Mouse (Mus musculus): Measurements from ENCODE around the gene Mrtfa. TPM values are rescaled to one million over a fixed set of nuclear protein-coding genes. Genes with fewer than 3 reads are reported as not detected.
A peak's percentile ranks its signal among the peaks of the same experiment; 100 is the strongest.

The Mrtfa gene
- total RNA-seq, 2 experiments from 2014 or later, result 56.9 to 79.7 TPM

DNA sequence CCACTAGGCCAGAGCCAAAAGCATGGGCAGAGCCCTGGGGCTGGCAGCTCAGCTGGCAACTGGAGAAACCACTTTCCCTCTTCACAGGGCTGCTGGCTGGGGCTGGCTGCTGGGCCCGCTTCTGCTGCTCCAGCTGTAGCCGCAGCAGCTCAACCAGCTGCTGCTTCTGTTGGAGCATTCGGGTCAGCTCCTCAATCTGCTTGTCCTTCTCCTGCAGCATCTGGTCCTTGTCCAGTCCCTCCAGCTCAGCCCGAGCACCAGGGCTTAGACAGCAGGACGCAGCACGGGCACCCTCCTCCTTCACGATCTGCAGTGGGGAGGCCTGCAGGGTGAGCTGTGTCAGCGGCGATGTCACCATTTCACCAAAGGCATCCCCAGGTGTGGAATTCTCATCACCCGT, 174.1 kb downstream of the Mrtfa start:
- intact Hi-C loops (cut with DNase I), result no loop called here
- DNase-seq (ENCODE audit: low spot score in 2 of 2), result no peak

DNA sequence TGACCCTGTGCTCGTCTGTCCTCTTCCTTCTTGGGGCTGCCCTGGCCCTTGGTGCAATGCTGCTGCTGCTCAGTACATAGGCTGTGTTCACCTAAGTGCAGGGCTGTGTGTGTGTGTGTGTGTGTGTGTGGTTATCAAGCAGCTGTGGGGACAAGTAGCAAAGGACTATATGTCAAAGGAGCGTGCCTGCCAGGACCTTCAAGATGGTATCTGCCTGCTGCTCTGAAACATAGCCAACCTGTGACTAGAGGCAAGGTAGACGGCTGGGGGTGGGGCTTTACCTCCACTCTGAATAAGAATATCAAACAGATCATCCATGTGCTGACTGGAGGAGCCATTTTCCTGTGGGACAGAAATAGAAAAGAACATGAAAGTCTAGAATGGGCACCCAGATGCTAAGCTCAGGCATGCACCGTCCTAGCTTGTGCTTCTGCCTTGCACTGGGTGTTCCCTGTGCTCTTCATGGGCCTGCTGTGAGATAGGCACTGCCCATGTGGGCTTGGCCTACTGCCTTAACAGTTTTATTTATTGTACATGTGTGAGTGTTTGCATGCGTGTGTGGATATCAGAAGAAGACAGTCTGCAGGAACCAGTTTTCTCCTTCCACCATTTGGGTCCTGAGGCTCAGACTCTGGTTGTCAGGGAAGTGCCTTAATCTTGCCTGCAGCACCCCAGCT, 175.4 kb downstream of the Mrtfa start:
- intact Hi-C loops (cut with DNase I), result no loop called here
- no peak for DNase-seq (ENCODE audit: low spot score in 2 of 2)

DNA sequence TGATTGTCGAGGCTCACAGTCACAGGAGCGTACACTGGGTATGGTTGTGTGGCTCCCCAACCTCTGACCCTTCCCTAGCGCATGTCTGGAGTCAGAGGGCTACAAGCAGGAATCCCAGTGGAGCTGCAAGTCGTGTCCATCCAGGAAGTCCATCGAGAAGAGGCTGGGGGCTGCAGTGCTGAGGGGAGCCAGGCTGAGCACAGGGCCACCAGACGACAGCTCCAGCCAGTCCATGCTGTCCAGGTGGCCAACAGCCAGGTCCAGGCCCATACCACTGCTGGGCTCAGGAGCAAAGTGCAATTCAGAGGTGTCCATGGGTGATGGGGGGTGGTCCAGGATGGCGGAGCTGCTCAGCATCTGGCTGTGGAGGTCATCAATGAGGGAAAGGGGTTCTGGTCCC, 177.4 kb downstream of the Mrtfa start:
- intact Hi-C loops (cut with DNase I), result no loop called here
- DNase-seq (ENCODE audit: low spot score in 2 of 2), result no peak

- DNase-seq (ENCODE audit: low spot score in 2 of 2), result no peak
- intact Hi-C loops (cut with DNase I), result no loop called here
These were observed 178.2 kb downstream of the Mrtfa start for GRCm38 (mm10) chr15:81012359-81012758.

DNA sequence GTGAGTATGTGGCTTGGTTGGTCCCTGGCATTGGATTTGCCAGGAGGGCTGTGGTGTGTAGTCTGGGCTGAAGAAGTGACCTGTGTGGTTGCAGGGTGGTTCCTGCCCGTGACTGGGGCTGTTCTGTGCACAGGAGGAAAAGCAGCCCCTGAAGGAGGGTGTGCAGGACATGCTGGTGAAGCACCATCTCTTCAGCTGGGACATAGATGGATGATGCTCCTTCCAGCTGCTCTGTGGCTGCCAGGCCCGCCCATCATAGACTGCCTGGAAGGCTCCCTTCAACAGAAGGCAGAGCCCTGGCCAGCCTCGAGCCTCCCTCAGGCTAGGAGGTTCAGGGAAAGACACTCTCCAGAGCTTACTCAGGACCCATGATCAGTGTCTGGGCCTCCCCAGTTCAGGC, 179.0 kb downstream of the Mrtfa start:
- no peak for DNase-seq (ENCODE audit: low spot score in 2 of 2)
- intact Hi-C loops (cut with DNase I), result no loop called here

- intact Hi-C loops (cut with DNase I), result no loop called here
These were observed 180.4 kb downstream of the Mrtfa start for GRCm38 (mm10) chr15:81010114-81010513.

DNA sequence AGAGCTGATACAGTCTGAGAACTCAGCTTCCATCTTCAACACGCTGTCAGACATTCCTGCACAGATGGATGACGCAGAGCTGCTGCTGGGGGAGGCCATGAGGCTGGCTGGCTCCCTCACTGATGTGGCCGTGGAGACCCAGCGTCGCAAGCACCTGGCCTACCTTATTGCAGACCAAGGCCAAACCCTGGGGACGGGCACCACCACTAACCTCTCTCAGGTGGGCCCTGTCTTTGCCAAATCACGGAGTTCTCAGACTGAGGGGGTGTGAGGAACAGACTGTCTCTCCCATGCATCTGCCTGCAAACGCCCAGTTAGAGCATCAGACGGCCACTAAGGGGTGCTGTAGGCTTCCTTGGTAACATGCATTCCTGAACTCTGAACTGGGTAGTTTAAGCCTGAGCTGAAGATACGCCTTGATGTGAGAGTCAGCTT, 181.9 kb downstream of the Mrtfa start:
- DNase-seq (ENCODE audit: low spot score in 2 of 2), result peak in 1 of 2 experiments; percentile 63
- intact Hi-C loops (cut with DNase I), result no loop called here

More at GRCm38 (mm10) chr15:81010114-81010513, 180.4 kb downstream of the Mrtfa start:
- DNase-seq (ENCODE audit: low spot score in 2 of 2), result no peak

GRCm38 (mm10) chr15:81007905-81008304, 182.7 kb downstream of the Mrtfa start:
- intact Hi-C loops (cut with DNase I), result no loop called here

DNA sequence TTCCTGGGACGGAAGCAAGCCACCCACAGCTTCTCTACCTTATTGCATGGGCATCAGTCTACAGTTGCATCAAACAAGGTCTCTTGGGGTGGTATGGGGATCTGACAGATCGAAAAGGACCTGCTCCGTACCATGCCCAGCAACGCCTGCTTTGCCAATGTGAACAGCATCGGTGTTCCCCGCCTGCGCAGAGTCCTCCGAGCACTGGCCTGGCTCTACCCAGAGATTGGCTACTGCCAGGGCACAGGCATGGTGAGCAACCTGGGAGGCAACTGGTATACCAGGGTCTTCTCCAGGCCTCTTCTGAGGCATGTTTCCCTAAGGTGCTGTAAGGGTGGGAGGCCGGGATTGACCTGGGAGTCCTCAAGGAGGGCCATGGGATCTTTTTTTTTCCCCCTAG, 183.2 kb downstream of the Mrtfa start:
- intact Hi-C loops (cut with DNase I), result no loop called here
- DNase-seq (ENCODE audit: low spot score in 2 of 2), result no peak

More at GRCm38 (mm10) chr15:81007905-81008304, 182.7 kb downstream of the Mrtfa start:
- DNase-seq (ENCODE audit: low spot score in 2 of 2), result no peak

DNA sequence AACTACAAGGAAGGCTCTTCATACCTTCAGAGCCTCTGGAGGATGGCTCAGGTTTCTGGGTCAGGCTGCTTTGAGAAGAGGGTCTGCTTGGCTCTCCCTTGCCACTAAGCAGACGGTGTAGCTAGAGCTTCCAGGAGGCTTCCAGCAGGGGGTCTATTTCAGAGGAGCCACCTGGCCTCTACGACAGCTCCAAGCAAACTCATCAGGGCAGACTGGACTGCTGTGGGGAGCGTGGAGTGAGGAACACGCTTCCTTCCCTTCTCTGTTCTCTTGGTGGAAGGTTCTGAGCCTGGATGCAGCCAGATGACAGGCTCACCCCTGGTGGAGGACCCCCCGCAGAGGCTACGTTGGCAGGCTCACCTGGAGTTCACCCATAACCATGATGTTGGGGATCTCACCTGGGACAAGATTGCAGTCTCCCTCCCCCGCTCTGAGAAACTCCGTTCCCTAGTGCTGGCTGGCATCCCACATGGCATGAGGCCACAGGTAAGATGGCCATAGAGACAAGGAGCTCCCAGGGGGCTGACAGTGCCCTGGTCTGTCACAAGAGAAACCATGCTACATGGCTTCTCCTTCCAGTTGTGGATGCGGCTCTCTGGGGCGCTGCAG, 184.3 kb downstream of the Mrtfa start:
- no peak for DNase-seq (ENCODE audit: low spot score in 2 of 2)
- intact Hi-C loops (cut with DNase I), result no loop called here

- DNase-seq (ENCODE audit: low spot score in 2 of 2), result no peak
- intact Hi-C loops (cut with DNase I), result no loop called here
These were observed 190.0 kb downstream of the Mrtfa start for GRCm38 (mm10) chr15:81000419-81001138.

- intact Hi-C loops (cut with DNase I), result no loop called here
- DNase-seq (ENCODE audit: low spot score in 2 of 2), result no peak
These were observed 193.5 kb downstream of the Mrtfa start for GRCm38 (mm10) chr15:80997077-80997476.

DNA sequence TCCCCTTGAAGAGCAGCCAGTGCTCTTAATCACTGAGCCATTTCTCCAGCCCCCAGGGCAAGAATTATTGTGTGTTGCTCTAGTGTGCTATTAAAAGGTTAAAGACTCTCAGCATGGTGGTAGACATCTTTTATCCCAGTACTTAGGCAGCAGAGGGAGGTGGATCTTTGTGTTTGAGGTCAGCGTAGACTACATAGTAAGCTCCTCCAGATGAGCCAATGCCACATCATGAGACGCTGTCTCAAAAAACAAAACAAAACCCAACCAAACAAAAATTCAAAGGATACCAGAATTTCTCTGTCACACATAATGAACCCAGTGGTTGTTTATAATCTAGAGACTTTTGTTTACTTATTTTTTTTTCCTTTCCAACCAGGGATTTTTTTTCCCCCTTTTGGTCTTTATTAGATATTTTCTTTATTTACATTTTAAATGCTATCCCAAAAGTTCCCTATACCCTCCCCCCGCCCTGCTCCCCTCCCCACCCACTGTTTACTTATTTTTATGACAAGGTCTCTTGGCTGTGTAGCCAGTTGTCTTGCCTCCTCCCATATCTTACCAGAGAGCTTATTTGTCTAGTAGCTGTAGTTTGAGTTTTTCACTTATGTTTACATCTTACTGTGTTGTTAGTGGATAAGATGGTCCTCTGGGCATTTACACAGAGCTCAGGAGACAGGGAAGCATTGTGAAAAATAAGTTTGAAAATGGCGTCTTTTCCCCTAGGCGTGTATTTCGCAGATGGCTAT, 194.3 kb downstream of the Mrtfa start:
- no peak for DNase-seq (ENCODE audit: low spot score in 2 of 2)
- intact Hi-C loops (cut with DNase I), result no loop called here

DNA sequence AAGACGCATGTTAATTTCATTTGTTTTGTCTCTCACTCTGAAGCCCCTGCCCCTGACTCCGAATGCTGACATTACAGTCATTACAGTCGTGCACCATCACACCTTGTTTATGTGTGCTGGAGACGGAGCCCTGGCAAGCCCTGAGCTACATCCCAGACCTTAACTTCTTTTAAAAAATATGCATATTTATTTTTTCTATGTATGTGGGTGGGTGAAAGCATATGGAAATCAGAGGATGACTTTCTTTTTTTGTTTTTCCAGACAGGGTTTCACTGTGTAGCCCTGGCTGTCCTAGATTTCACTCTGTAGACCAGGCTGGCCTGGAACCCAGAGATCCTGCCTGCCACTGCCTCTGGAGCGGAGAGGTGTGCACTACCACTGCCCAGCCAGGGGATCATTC, 195.6 kb downstream of the Mrtfa start:
- no peak for DNase-seq (ENCODE audit: low spot score in 2 of 2)
- intact Hi-C loops (cut with DNase I), result no loop called here

DNA sequence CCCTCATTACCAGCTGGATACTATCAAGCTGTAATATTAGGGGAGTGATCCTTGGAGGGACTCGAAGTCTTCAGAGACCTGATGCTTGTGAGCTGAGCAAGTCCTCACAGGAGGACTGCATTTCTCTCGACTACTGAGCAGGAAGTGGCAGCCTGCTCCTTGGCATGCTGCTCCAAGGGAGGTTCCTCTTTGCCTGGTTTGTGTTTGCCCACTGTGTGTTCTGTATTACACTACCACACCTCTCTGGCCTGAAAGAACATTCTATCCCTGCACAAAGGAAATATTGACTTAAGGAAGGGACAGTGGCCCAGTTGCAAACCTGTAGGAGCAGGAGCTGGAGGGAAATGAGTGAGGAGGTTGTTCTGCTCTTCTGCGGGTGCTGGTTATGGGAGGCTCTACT, 200.8 kb downstream of the Mrtfa start:
- DNase-seq (ENCODE audit: low spot score in 2 of 2), result no peak
- intact Hi-C loops (cut with DNase I), result no loop called here

- intact Hi-C loops (cut with DNase I), result no loop called here
- DNase-seq (ENCODE audit: low spot score in 2 of 2), result no peak
These were observed 202.2 kb downstream of the Mrtfa start for GRCm38 (mm10) chr15:80988331-80988730.

GRCm38 (mm10) chr15:80983264-80983663, 207.3 kb downstream of the Mrtfa start:
- DNase-seq (ENCODE audit: low spot score in 2 of 2), result no peak
- intact Hi-C loops (cut with DNase I), result no loop called here

GRCm38 (mm10) chr15:80981176-80981575, 209.4 kb downstream of the Mrtfa start:
- intact Hi-C loops (cut with DNase I), result no loop called here

GRCm38 (mm10) chr15:80979611-80980010, 210.9 kb downstream of the Mrtfa start:
- DNase-seq (ENCODE audit: low spot score in 2 of 2), result no peak
- intact Hi-C loops (cut with DNase I), result no loop called here

More at GRCm38 (mm10) chr15:80981176-80981575, 209.4 kb downstream of the Mrtfa start:
- DNase-seq (ENCODE audit: low spot score in 2 of 2), result no peak

Measured in left cerebral cortex, postnatal 36 days (tissue).